Mouse (Mus musculus) adrenal gland, adult 8-10 months (tissue): Measurements from ENCODE around the gene Tnfsfm13. TPM values are rescaled to one million over a fixed set of nuclear protein-coding genes. Genes with fewer than 3 reads are reported as not detected.

ENCODE experiments used
- DNase-seq: peaks from one replicate; pipeline ENCODE4 v3.0.0; 2022
- total RNA-seq, 4 experiments: library from RNA; stranded (reverse); gene quantifications; 2 replicates each; pipeline ENCODE4 v1.2.4; 2022

Gene Tnfsfm13
- total RNA-seq, 4 experiments from 2014 or later = 3.4 to 8.4 (median 7.9) TPM

DNA sequence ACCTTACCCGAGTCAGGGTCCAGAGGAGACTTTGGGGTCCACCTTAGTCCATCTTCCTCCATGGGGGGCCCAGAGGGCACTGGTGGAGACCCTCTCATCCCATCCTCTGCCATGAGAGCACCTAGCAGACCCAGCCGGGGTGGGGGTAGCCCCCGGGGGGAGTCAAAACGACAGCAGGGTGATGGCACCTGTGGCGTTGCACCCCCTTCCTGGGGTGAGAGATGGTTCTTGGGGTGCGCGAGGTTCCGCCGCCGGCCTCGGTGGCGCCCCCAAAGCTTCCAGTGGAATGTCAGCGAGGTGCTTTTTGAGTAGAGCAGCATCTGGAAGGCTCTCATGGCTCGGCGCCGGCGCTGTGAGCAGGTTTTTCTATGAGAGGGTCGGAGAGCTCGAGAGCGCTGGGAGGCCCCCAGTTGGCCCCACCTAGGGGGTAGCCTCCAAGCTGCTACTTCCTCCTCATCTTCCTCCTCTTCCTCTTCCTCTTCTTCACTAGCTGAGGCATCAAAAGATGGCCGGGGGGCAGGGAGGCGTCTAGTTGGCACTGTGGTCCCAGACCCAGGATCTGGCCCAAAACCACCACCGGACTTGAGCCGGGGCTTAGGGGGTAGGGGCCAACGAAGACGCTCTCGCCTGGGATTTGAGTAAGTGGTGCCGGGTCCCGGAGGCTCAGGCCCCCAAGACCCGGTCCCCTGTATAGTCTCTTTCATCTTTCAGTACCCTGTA lies 15.6 kb downstream of the Tnfsfm13 start:
- no peak for DNase-seq

- no peak for DNase-seq
These were observed 16.8 kb downstream of the Tnfsfm13 start for GRCm38 (mm10) chr11:69679144-69679543.

DNA sequence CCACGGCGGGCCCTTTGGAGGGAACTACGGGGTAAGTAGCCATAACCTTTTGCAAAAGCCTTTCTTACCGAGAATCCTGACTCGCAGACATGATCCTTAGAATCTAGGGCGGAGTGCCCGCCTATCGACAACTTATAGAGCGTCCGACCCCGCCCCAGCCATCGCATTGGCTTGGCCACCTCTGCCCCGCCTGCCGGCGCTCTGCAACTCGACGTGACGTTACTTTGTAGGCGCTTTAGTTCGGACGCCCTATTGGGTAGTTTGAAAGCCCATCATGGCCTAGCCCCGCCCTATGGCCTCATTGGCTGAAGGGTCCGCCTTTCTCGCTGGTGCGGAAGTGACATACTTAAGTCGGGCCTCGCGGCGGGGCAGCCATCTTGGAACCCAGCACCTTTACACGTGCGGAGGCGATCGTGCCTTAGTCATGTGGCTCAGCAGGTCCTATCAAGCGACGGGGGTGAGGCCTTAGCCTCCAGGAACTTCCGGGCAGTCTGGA lies 23.6 kb downstream of the Tnfsfm13 start, which contains the start of gene Eif4a1:
Eif4a1 (minus strand) TSS at position 213 of the 496 bp plus-strand sequence.
- DNase-seq = peak; percentile 100

- DNase-seq = no peak
These were observed 24.2 kb downstream of the Tnfsfm13 start for GRCm38 (mm10) chr11:69671726-69672124.

DNA sequence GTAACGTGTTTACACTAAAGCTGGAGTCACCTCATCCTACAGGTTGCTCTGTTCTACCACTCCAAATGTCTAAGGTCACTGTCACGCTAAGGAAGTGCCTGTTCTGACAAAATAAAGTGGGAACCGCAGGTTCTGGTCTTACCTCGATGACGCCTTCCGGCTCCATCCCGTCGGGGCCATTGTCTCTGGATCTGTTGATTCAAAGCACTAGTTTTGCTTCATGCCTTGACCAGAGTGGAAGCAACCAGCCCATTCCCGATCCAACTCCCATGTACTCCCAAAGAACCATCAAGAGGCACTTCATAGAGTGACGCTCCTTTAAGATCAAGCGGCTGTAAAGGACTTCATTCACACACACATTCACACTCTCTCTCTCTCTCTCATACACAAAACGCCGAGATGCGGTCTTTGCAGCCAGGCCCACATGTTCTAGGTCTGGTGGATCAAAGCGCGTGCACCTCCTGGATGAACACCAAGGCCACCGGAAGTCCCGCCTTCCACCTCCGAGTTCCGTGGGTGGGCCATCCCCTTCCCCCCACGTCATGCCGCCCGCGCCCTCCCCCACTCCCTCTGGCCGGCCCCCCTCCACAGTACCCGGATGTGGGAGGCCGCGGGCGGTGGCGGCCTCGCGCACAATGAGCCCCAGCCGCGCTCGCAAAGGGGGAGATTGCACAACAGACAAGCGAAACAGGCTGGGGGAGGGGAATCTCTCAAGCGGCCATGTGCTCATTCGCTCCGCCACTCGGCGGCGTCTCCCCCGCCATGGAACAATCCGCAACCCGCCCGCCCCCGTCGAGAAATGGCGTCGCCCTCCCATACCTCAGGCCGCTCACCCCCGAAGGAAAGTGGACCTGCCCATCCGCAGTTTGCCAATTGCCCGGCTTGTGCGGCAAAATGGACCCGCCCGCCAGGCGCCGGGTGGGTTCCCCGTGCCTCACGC lies 24.8 kb downstream of the Tnfsfm13 start:
- DNase-seq = peak; percentile 92

GRCm38 (mm10) chr11:69666665-69667005 lies 29.3 kb downstream of the Tnfsfm13 start:
- no peak for DNase-seq

DNA sequence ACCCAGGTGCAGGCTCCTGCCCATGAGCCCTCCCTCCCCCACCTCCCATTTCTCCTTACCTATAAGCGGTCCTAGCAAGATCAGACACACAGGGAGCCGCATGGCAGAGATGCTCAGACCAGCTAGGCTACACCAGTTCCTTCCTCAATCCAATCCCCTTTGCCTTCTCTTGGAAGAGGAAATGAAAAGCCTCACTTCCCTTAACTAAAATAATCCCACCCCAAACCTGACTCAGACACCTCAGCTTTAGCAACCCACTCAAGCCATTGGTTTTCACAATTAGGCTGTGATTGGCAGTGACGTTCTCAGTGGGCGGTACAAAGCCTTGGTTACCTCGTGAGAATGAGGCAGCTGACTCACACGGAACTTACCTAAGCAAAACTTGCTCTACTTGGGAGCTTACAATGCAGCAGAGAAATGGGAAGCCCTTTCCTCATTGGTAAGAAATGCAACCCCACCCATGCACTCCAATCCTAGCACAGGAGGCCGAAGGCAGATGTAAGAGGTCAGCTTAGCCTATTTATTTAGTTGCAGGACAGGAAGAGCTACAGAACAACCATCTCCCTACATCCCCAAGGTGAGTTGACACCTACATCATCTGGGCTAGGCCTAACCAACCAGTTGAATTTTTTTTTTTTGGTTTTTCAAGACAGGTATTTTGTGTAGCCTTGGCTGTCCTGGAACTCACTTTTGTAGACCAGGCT lies 29.8 kb downstream of the Tnfsfm13 start, which contains the start of gene Cd68:
Cd68 (minus strand) TSS at position 193 of the 704 bp plus-strand sequence.
- no peak for DNase-seq

- DNase-seq = no peak
These were observed 30.4 kb downstream of the Tnfsfm13 start for GRCm38 (mm10) chr11:69665457-69665960.

DNA sequence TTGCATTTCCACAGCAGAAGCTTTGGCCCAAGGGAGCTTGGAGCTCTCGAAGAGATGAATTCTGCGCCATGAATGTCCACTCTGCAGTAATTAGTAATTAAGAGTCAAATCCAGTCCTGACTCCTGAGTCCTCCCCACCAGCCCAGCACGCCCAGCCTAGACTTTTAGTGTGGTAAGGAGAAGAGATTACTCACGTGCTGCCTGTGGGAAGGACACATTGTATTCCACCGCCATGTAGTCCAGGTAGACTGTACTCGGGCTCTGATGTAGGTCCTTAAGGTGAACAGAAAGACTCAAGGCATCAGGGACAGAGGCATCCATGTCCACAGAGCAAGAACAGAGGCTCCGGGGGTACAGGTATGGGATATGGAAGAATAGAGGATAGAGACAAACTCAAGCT lies 31.1 kb downstream of the Tnfsfm13 start:
- no peak for DNase-seq

GRCm38 (mm10) chr11:69663795-69664194 lies 32.1 kb downstream of the Tnfsfm13 start:
- DNase-seq = peak; percentile 73

GRCm38 (mm10) chr11:69662967-69663671 lies 32.8 kb downstream of the Tnfsfm13 start:
- DNase-seq = no peak

DNA sequence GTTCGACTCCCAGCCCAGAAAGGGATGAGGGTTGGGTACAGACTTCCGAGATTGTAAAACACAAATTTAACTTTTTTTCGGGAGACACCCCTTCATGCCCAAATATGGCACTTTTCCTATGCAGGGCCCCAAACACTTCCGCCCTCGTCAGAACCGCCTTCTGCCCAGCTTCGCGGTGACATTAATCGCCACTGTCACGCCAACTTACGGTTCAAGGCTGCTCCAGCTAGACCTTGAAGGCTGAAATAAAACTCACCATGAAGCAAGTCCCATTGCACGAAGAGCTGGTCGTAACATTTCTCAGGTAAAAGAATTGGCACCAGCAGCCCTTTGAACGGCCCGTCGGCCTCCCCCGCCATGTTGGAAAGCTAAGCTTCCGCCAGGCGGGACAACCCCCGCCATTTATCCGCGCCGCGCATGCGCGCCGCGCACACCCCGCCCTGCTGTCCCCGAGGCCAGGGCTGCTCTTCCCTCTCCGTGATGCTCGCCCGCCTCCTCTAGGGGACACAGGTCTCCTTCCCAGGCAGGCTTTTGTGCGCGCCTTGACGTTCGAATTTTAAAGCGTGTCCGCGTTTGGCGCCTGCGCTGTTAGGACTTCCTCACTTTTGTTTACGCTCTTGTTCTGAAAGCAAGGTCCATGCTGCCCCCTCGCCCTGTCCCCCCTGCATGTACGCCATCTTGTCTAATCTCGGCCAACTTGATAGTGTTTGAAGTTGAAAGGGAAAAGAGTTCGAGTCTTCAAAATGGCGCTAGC lies 33.5 kb downstream of the Tnfsfm13 start, which contains the start of gene Mpdu1:
Mpdu1 (minus strand) TSS at position 430 of the 754 bp plus-strand sequence.
- peak; percentile 96 for DNase-seq

- peak; percentile 72 for DNase-seq
These were observed 34.5 kb downstream of the Tnfsfm13 start for GRCm38 (mm10) chr11:69661221-69661881.

- DNase-seq = no peak
These were observed 38.4 kb downstream of the Tnfsfm13 start for GRCm38 (mm10) chr11:69657462-69657881.

GRCm38 (mm10) chr11:69656617-69657461 lies 39.1 kb downstream of the Tnfsfm13 start:
- DNase-seq = no peak

DNA sequence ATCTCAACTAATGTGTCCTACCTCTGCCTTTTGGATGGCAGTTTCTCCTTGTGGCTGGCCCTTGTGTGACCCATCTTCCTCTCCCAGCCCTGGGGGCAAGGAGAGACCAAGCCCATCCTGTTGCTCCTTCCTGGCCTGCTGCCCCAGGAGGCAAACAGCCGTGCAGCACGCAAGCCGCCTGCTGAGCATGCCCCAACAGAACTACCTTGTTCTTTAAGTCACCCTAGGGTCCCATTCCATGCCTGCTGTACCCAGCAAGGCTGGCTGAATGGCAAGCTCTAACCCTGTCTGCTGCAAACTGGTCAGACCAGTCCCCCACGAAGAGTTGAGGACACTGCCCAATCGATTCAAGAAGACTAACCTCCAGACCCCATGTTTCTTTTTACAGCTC lies 39.8 kb downstream of the Tnfsfm13 start:
- DNase-seq = no peak

GRCm38 (mm10) chr11:69655264-69656064 lies 40.4 kb downstream of the Tnfsfm13 start, which contains the start of gene Sox15:
TSS of gene Sox15 (plus strand) at chr11:69655314.
- DNase-seq = no peak

DNA sequence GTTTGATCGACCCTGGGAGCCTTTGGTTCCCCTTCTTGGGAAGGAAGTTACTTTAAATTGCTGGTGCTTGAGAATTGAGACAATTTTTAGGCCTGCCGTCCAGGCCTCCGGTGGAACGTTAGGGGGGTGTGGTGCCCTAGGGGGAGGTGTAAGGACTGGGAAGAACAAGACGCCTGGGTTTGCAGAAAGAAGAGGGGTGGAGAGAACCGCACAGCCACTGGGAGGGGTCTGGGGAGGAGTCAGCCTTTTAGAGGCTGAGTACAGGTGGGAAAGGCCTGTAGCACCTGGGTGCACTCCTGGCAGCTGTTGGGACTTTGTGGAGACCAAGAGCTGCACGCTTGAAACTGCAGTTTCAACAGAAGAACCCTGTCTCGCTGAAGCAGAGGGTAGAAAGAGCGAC lies 41.1 kb downstream of the Tnfsfm13 start:
- no peak for DNase-seq
